Mouse (Mus musculus) spleen, postnatal 0 days (tissue): Measurements from ENCODE around the gene Iqce. TPM values are rescaled to one million over a fixed set of nuclear protein-coding genes. Genes with fewer than 3 reads are reported as not detected.

Source experiments
- polyA plus RNA-seq: library from polyadenylated mRNA; unstranded; fragments of >200 nt; fragmentation: Nextera tagmentation; extraction: Ambion mirVana; gene quantifications from 2 replicates; pipeline ENCODE4 v1.2.1, GENCODE M21; 2015

The Iqce gene
- 5.7 and 6.1 TPM in 2 replicates for polyA plus RNA-seq

GRCm38 (mm10) chr5:140702103-140702513 lies at the start of gene Iqce:
Gene Iqce (minus strand): TSS chr5:140702378.

GRCm38 (mm10) chr5:140723822-140724221 lies 21.6 kb upstream of the Iqce start, which contains the start of gene Amz1:
Gene Amz1 (plus strand): TSS chr5:140724127.

GRCm38 (mm10) chr5:140704378-140705251 lies 2.4 kb upstream of the Iqce start, which contains the start of gene Brat1:
Gene Brat1 (plus strand): TSS chr5:140705011.

GRCm38 (mm10) chr5:140648519-140649100 lies 53.6 kb downstream of the Iqce start, which contains the start of gene Ttyh3:
Gene Ttyh3 (minus strand): TSS chr5:140649031.

Other genes with a start within 250 kb of the Iqce start
- 14.2 and 19.5 TPM in 2 replicates for gene Chst12, start 196.8 kb downstream of the Iqce start, polyA plus RNA-seq
- 0.42 TPM in 1 of 2 replicates, not detected in the other for gene Grifin, start 137.3 kb downstream of the Iqce start, polyA plus RNA-seq
- gene Lfng, start 95.1 kb downstream of the Iqce start, polyA plus RNA-seq, result 14.0 and 18.7 TPM in 2 replicates
- 11.5 and 13.7 TPM in 2 replicates for gene Ttyh3, start 53.3 kb downstream of the Iqce start, polyA plus RNA-seq
- 7.6 and 9.6 TPM in 2 replicates for gene Brat1, start 2.6 kb upstream of the Iqce start, polyA plus RNA-seq
- gene Amz1, start 21.7 kb upstream of the Iqce start, polyA plus RNA-seq, result 1.6 and 2.5 TPM in 2 replicates
- 11.1 and 14.0 TPM in 2 replicates for gene Gna12, start 128.1 kb upstream of the Iqce start, polyA plus RNA-seq